Mouse (Mus musculus): Measurements from ENCODE around the gene Twist2.

Twist2 gene

GRCm38 (mm10) chr1:91800967-91801843 is at the start of gene Twist2:
Gene Twist2 (plus strand): TSS chr1:91801461.
- DNase-seq (ENCODE audit: low read depth, low spot score) = no peak

GRCm38 (mm10) chr1:91752931-91753330 is 48.3 kb upstream of the Twist2 start:
- DNase-seq (ENCODE audit: low read depth, low spot score) = no peak

- DNase-seq (ENCODE audit: low read depth, low spot score) = peak; percentile 28
These were observed 46.2 kb upstream of the Twist2 start for GRCm38 (mm10) chr1:91755102-91755501.

GRCm38 (mm10) chr1:91757292-91757691 is 44.0 kb upstream of the Twist2 start:
- no peak for DNase-seq (ENCODE audit: low read depth, low spot score)

DNA sequence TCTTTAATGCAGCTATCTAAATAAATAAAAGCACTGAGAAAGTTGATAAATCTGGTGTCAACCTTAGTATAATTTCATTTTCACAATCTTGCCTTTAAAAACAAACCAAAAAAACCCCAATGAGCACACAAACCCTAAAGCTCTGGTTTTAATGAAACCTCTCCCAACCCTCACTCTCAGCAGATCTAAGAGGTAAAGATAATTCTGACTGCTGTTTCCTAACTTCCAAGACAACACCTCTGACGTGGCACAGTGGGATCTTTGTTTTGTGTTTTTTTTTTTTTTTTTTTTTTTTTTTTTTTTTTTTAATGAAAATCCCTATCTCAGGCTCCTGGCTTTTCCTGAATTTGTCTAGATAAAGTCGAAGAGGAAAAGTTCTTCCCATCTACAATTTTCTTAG is 43.1 kb upstream of the Twist2 start:
- DNase-seq (ENCODE audit: low read depth, low spot score) = no peak

GRCm38 (mm10) chr1:91758600-91759515 is 42.4 kb upstream of the Twist2 start:
- no peak for DNase-seq (ENCODE audit: low read depth, low spot score)

DNA sequence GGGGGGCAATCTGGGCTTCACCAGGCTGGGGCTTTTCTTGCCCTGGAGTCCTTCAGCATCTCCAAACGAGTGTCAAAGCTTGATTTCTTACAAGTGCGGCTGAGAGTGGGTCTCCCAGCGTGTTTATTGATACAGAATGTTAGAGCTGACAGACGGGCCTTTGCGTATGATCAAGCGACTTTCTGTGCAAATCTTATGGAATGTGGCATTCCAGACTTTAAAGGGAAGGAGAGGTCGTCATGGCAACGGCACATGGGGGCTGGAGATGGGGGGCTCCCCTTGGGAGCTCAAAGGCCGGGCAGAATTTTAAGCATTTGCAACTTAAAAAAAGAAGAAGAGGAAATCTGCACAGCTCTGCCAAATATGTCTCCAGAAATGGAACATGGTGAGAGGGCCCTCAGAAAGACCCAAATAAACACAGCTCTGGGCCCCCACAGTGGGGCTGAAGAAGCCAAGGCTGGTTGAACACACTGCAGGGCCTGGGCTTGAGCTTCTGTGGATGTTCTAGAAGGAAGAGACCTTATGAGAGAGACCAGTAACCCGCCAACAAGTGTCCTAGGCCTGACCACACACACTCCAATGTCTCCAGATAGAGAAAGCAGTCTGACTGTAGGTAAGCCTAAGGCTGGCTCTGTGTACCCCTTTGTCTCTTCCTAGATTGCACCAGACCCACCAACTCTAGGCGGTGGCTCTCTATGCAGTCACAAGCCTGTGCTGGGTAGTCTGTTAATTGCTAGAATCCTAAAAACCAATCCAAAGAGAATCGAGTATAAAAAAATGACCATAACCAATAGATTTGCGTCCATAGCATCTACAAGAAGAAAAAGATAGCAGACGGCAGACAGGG is 40.9 kb upstream of the Twist2 start:
- no peak for DNase-seq (ENCODE audit: low read depth, low spot score)

- DNase-seq (ENCODE audit: low read depth, low spot score) = no peak
These were observed 38.7 kb upstream of the Twist2 start for GRCm38 (mm10) chr1:91762528-91763091.

- no peak for DNase-seq (ENCODE audit: low read depth, low spot score)
These were observed 31.0 kb upstream of the Twist2 start for GRCm38 (mm10) chr1:91770221-91770624.

DNA sequence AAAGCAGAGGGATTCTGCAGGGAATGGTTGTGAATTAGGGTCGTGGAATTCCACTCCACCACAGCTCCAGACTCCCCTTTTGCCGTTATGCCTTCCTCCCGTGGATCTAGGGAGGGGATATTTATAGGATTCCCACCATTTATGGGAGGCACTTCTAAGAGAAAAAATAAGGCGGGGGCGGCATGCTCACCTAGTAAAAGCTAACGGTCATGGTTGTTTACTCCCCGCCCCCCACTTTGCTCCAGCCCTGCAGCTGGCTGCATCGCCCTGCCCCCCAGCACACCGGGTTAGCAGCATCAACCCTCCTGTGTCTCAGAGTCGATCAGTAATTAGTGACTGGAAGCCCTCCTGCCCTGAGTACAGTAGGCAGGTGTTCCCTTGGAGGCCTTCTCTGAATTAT is 30.6 kb upstream of the Twist2 start:
- no peak for DNase-seq (ENCODE audit: low read depth, low spot score)

GRCm38 (mm10) chr1:91776928-91777327 is 24.3 kb upstream of the Twist2 start:
- no peak for DNase-seq (ENCODE audit: low read depth, low spot score)

- no peak for DNase-seq (ENCODE audit: low read depth, low spot score)
These were observed 21.4 kb upstream of the Twist2 start for GRCm38 (mm10) chr1:91779819-91780218.

- no peak for DNase-seq (ENCODE audit: low read depth, low spot score)
These were observed 20.1 kb upstream of the Twist2 start for GRCm38 (mm10) chr1:91781182-91781581.

DNA sequence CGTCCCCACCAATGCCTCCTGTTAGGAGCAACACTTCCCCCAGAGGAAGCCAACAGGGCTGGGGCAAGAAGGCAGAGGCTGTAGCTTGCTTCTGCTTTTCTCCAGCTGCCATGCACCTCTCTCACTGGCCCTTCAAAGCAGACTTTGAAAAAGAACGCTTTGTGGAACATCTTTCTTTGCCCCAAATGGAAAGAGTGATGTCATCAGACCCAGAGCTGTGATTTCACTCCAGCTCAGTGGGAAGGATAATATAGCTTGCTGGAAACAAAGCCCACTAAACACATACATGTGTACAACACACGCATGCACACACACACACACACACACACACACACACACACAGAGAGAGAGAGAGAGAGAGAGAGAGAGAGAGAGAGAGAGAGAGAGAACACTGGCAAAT is 17.1 kb upstream of the Twist2 start:
- no peak for DNase-seq (ENCODE audit: low read depth, low spot score)

GRCm38 (mm10) chr1:91799323-91799722 is 1.9 kb upstream of the Twist2 start:
- no peak for DNase-seq (ENCODE audit: low read depth, low spot score)

DNA sequence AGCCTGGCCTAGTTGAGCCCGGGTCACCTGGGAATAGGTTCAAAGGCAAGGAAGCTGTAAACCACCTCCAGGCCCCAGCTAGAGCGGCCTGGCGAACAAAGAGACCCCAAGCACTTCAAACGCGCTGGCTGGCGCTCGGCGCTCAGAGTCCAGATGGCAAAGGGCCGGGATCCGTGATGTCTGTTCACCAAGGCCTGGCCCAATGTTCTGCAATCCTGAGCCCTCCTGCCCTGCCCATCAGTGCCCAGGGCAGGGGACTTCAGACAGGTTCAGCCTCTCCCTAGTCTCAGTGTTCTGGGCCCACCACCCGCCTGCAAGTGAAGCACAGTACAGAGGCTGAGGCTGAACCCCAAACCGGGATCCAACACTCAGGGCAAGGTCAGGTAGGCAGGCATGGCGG is 913 bp upstream of the Twist2 start:
- DNase-seq (ENCODE audit: low read depth, low spot score) = no peak

GRCm38 (mm10) chr1:91801844-91802366 is 644 bp downstream of the Twist2 start:
- no peak for DNase-seq (ENCODE audit: low read depth, low spot score)

DNA sequence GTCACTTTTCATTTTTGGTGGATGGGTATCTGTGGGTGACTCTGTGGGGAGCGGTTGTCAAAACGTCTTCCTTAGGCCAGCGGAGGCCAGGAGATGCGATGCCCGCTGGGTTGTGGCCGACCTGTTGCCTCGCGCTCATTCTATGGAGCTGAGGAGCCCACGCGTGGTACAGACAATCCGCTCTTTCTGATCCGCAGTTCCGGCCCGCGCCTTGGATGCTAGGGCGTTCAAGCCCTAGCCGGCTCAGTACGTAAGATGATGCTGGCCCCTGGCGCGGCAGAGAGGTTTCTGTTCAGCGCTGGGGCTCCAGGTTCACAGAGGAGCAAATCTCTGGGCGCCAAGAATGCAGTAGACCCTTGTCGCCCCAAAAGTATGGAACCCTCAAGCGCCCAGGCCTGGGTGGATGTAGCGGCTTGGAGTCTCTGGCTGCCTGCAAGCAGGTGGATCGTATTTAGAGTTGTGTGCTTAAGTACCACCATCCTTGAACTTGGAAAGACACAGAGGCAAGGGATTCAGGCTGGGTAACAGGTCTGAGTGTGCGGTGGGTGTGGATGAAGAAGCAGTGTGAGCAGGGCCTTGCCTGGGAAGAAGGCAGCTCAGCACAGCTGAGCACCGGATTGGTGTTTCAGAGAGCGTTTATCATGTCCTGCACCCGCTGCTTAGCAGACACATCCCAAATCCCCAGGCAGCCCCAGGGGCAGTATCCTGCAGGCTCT is 1.3 kb downstream of the Twist2 start:
- no peak for DNase-seq (ENCODE audit: low read depth, low spot score)

GRCm38 (mm10) chr1:91803416-91803815 is 2.2 kb downstream of the Twist2 start:
- no peak for DNase-seq (ENCODE audit: low read depth, low spot score)

GRCm38 (mm10) chr1:91816067-91816466 is 14.8 kb downstream of the Twist2 start:
- DNase-seq (ENCODE audit: low read depth, low spot score) = no peak

All from retina, adult 2 months (tissue).